Mouse (Mus musculus) c-Kit-positive CD71-positive TER-119-negative erythroid progenitor cells, embryonic 14.5 days (primary cell): ENCODE measurements around the gene Rsad2.
"Not testable (repeated sequence)": the region's sequence is repeated elsewhere in the genome, so short reads cannot be mapped to it uniquely, and the experiment has no call there.

Source experiments
- DNase-seq: peaks from one replicate; pipeline ENCODE4 v3.0.0-alpha.2; 2013; ENCODE audit warnings: low read depth

Gene Rsad2

DNA sequence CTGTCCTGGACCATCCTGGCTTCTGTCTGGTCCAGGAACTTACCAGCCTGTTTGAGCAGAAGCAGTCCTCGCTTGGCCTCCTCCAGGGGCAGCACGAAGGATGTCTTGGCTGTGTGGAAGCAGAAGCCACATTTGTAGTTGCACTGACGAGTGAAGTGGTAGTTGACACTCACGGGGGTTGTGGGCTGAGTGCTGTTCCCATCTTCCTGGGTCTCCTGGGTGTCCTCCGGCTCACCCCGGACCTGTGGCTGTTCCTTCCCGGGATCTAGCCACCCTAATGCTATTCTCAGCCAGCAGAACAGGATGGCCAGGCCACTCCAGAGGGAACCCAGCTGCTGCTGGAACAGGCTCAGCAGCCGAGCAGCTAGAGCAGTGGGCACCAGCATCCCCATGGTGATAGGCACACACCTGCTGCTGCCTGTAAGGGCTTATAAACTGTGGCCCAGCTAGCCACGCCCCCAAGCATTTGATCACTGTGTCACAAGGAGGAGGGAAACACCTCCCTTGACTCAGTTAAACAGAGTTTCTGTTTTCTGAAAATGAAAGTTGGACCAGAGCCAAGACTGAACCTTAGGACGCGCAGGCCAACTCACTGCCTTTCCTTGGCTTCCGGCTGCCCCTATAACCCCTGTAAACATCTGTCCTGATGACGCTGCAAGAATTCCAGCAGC is at the start of gene Rsad2:
Rsad2 (minus strand) TSS at position 425 of the 671 bp plus-strand sequence.
- DNase-seq = no peak

GRCm38 (mm10) chr12:26501042-26501441 is 44.8 kb upstream of the Rsad2 start:
- DNase-seq = no peak

DNA sequence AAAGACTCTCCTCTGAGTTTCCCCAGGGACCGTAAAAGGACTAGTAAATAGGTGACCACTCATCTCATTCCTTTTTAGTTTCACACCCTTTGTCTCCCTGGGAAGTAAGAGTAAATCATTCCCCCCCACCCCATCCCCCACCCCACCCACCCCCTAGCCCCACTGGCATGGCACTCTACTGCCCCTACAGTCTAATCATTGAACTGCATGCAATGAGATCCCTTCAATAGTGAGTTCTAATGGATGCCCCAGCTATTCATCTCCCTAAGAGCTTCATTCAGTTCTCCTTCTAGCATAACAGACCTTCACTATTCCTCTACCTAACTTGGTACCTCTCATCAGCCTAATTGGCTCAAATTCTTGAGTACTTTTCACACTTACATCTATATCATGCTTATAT is 33.7 kb upstream of the Rsad2 start:
- DNase-seq = no peak

- DNase-seq = no peak
Measured at GRCm38 (mm10) chr12:26488617-26489274, 32.5 kb upstream of the Rsad2 start.

DNA sequence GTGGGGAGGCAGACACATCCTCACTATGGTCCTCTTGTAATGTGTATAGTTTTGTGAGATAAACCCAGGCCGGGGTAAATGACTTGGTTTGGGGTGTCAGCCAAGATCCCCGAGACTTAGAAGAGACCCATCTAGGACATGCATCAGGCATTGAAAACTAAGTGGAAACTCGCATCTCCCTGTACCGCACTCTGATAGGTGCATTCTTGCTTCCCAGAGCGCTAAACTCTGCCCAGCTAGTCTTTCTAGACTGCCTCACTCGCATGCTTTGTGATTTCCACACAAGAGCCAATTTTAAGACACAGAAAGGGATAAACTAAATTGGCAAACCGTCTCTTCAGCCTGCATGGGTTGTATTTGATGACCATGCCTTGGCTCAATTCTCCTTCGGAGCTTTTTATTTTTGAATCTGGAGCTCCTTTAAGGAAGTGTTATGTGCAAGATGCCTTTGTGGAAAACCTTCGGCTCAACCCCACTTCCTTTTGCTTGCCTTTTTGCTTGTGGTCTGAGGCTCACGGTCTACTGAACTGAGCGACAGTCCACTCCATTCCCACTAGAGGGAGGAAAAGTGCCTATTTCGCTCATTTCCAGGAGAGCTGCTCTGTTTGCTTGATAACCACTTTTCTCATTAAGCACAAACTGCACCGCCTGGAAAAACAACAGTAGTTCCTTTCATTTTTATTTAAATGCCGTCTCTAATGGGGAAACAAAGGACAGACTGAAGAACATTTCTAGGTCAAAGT is 31.8 kb upstream of the Rsad2 start:
- no peak for DNase-seq

DNA sequence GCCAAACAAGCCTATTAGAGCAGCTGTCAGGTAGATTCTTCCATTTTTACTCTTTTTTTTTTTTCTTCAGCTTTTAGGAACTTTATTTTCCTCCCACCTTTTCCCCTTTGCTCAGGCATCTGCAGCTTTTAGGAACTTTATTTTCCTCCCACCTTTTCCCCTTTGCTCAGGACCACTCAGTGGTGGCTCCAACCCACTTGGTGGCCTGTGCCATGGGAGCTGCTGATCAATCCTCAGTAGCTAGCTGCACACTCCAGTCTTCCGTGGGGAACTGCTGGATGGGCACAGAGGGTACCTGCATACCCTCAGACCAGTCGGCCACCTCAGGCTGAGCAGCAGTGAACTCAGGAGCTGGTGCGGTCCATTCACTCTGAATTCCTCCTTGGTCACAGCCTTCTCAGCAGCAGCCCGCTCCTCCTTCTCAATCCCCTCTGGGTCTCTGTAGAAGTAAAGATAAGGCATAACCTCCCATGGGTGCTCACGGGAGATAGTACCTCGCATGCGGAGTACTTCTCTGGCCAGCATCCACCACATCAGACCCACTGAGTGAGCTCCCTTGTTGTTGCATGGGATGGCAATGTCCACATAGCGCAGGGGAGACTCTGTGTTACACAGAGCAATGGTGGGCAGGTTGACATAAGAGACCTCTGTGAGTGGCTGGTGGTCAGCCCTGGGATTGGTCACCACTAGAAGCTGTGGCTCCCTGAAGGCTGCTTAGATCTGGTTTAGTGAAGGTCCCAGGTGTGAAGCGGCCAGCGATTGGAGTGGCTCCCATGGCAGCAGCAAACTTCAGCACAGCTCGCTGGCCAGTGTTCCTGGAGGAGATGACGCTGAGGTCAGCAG is 29.7 kb upstream of the Rsad2 start:
- DNase-seq = not testable (repeated sequence)

DNA sequence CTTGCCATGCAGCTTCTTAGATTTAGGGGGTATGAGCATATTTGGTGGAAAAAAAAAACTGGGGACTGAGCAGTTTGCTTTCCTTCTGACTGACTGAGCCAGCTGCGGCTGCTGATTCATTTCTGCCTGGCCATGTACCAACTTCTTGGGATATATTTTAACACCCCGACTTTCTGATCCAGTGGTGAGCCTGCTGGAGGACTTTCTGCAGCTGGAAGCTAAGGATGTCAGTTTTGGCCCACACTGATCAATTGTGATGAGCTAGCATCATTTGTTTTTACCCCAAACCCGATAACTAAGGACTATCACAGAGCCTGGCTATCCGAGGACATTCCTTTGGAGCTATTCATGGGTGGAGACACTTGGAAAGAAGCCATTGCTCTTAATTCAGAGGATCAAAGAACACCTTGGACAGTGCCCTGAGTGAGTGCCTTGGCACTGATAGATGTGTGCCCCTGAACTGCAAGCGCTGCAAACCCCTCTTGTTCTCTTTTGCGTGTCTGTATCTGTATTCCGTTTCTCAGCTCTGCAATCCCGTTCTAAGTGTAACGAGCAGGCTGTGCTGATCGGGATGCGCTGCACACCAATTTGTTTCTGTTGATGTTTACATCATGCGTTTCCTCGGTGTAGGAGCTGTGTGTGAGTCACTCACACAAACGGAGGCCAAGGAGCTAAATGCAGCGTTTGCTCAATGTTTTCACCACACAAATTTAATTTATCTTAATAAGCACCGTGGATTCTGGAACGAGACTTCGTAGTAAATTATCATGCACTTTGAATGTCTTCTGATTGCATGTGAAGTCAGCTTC is 22.1 kb upstream of the Rsad2 start:
- no peak for DNase-seq

- no peak for DNase-seq
Measured at GRCm38 (mm10) chr12:26477198-26477597, 20.9 kb upstream of the Rsad2 start.

DNA sequence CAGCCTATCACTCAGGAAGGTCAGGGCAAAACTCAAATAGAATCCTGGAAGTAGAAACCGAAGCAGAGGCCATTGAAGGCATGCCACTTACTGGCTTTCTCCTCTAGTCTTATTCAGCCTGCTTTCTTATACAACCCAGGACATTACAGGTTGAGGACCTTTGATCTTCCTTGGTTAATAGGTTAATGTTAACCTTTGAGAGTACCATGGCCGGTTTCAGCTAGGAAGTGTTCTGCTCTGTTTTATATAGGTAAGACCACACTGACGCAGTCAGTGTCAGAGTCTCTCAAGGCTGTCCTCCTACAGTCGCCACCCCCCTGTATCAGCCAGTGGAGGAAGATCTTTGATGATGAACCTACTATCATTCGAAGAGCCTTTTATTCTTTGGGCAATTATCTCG is 17.5 kb upstream of the Rsad2 start:
- DNase-seq = no peak

- DNase-seq = peak; percentile 76
Measured at GRCm38 (mm10) chr12:26472770-26473481, 16.7 kb upstream of the Rsad2 start.

- DNase-seq = no peak
Measured at GRCm38 (mm10) chr12:26471376-26471775, 15.1 kb upstream of the Rsad2 start.

GRCm38 (mm10) chr12:26470042-26470409 is 13.8 kb upstream of the Rsad2 start:
- DNase-seq = no peak

GRCm38 (mm10) chr12:26469098-26470041 is 13.1 kb upstream of the Rsad2 start, which contains the start of gene Cmpk2:
TSS of gene Cmpk2 (plus strand) at chr12:26469204.
- DNase-seq = no peak

DNA sequence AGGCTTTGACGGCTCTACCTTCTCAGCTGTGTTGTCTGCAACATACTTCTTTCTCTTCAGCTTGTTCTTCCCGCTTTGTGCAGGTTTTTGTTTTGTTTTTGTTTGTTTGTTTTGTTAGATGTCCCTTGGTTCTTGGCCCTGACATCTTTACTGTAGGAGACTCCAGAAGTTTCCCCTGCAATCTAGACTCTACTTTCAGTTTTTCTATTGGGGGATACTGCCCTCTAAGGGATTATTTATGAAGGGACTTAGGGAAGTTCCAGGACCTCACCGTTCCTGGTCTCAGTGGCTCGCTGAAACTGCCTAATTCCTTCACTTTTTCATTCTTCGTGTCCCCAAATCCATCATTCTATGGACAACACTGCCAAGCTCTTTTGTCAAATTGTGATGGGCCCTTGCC is 9.3 kb upstream of the Rsad2 start:
- DNase-seq = no peak

DNA sequence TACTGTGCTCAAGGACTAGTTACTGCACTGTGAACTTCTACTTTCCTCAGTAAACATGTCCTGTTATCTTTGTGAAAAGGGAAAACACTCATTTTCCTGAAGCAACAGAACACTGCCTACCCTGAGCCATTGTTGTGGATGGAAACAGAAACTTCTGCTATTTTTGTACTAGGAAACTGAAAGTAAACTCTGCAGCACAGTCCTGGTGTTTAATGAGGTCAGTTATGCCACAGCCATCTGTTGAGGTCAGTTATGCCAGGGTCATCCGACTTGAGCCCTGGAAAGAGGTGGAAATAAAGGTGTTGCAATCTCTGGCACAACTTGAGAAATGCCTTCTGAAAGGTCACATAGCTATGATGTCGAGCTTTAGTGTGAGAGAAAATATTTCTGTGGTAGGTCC is 3.8 kb upstream of the Rsad2 start:
- DNase-seq = no peak

DNA sequence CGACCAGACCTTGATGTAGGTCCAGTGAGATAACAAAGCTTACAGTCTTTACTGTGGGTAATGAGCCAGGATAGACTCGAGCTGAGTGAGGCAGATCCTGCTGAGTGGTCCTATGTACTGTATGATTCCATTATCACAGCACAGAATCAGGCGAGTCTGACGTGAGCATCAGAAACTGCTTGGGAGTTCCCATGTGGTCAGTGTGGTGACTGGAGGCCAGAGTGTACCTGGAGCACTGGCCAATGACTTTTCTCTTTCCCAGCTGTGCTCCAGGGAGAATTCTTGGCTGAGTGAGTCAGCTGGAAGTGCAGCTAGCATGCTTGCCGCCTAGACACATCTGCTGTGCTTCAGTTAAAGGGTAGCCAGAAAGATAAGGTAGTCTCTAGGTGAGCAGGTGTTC is 1.6 kb downstream of the Rsad2 start:
- DNase-seq = no peak

- DNase-seq = no peak
Measured at GRCm38 (mm10) chr12:26452951-26453350, 3.3 kb downstream of the Rsad2 start.

DNA sequence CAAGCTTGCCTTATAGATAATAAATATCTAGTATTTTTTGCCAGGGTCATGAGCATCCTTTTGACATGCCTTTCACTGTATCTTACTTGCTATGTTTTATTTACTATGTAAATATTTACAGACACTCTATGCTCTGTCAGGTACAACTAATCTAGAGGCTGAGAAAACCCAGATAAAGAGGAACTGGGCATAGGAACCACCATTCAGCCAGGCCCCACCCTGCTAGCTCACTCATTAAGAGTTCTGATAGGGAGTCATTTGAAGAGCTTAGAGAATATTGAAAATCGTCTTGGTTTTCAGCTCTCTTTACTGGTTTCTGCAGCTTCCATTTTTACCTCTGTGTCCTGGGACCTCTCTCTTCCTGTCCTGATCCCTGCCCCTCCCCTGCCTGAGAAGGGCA is 5.1 kb downstream of the Rsad2 start:
- DNase-seq = no peak

GRCm38 (mm10) chr12:26449483-26449882 is 6.8 kb downstream of the Rsad2 start:
- no peak for DNase-seq
